Mouse (Mus musculus) heart, embryonic 16.5 days (tissue): Measurements from ENCODE around the gene Ank3. TPM values are rescaled to one million over a fixed set of nuclear protein-coding genes. Genes with fewer than 3 reads are reported as not detected.

ENCODE experiments used
- ATAC-seq: fragments of 200-750 bp; cut with Nextera tagmentation; replicated peaks from 2 replicates; pipeline ENCODE4 v1.8.0; 2017; ENCODE audit warnings: moderate number of reproducible peaks; ENCODE audit not compliant: insufficient read depth, low FRiP score; ENCODE audit errors: extremely low read depth
- H3K27ac ChIP-seq: fragments of 300-500 bp; sonication (generic); 2 replicates; pipeline ENCODE4 v1.5.1; 2014; ENCODE audit warnings: mild to moderate bottlenecking, low read length, control low read depth, moderate library complexity
- H3K27me3 ChIP-seq: fragments of 300-500 bp; sonication (generic); 2 replicates; pipeline ENCODE4 v1.6.1; 2014; ENCODE audit warnings: low read length, mixed read lengths; ENCODE audit not compliant: control insufficient read depth, insufficient read depth
- H3K36me3 ChIP-seq: fragments of 300-500 bp; sonication (generic); 2 replicates; pipeline ENCODE4 v1.6.1; 2014; ENCODE audit not compliant: control insufficient read depth, insufficient read depth
- H3K4me1 ChIP-seq: fragments of 300-500 bp; sonication (generic); 2 replicates; pipeline ENCODE4 v1.6.1; 2014; ENCODE audit warnings: low read length, mixed read lengths; ENCODE audit not compliant: control insufficient read depth, insufficient read depth
- H3K4me2 ChIP-seq: fragments of 300-500 bp; sonication (generic); 2 replicates; pipeline ENCODE4 v1.6.1; 2014; ENCODE audit warnings: low read depth, mild to moderate bottlenecking, control low read depth, low read length
- H3K4me3 ChIP-seq: fragments of 300-500 bp; sonication (generic); 2 replicates; pipeline ENCODE4 v1.5.1; 2014; ENCODE audit warnings: mild to moderate bottlenecking, control low read depth, low read length
- H3K9ac ChIP-seq: fragments of 300-500 bp; sonication (generic); 2 replicates; pipeline ENCODE4 v1.6.1; 2014; ENCODE audit warnings: low read length, control low read depth
- H3K9me3 ChIP-seq: fragments of 300-500 bp; sonication (generic); replicated peaks from 2 replicates; pipeline ENCODE4 v1.6.1; 2016; ENCODE audit warnings: low read length; ENCODE audit not compliant: control insufficient read depth
- WGBS: fragments of 180-500 bp; shearing (Covaris S2); extraction: QIAGEN DNeasy Blood & Tissue Kit; methylation state at CpG from one replicate; pipeline ENCODE4 v1.1.7; 2014; 5-methylcytosine and 5-hydroxymethylcytosine counted together
- polyA plus RNA-seq: library from polyadenylated mRNA; unstranded; fragments of >200 nt; fragmentation: Nextera tagmentation; extraction: Ambion mirVana; gene quantifications from 2 replicates; pipeline ENCODE4 v1.2.1, GENCODE M21; 2015

Ank3 gene
- polyA plus RNA-seq, 1 experiment from 2014 or later: 33.2 TPM

DNA sequence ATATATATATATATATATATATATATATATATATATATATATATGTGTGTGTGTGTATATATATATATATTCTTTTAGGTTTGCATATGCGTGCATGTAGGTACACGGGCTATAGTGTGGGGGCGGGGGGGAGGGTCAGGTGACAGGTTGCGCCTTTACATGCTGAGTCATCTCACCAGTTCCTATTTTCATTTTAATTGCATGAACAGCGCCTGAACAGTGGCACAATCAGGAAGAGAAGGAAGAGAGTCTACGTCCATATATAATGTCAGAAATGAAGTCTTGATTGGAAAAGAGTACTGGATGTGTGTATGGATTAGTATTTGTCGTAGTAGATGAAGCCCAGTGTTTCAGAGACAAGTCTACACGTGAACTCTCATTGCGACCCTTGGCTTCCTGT is 459.4 kb downstream of the Ank3 start:
- WGBS: 86% methylated on average over 9 of the region's 9 CpGs
- Histone ChIP-seq H3K9me3 (no peaks in the 10 kb centered on the region), H3K4me2 (no peak overlapping the region), H3K27me3 (no peaks in the 10 kb centered on the region), H3K4me1 (peaks cover 7% of the 10 kb centered on the region), H3K4me3 (no peak overlapping the region), H3K36me3 (peaks cover 3% of the 10 kb centered on the region; the same call in 1 of the 2 replicates), H3K9ac (no peak overlapping the region), H3K27ac (no peak overlapping the region)
- ATAC-seq: no peak

DNA sequence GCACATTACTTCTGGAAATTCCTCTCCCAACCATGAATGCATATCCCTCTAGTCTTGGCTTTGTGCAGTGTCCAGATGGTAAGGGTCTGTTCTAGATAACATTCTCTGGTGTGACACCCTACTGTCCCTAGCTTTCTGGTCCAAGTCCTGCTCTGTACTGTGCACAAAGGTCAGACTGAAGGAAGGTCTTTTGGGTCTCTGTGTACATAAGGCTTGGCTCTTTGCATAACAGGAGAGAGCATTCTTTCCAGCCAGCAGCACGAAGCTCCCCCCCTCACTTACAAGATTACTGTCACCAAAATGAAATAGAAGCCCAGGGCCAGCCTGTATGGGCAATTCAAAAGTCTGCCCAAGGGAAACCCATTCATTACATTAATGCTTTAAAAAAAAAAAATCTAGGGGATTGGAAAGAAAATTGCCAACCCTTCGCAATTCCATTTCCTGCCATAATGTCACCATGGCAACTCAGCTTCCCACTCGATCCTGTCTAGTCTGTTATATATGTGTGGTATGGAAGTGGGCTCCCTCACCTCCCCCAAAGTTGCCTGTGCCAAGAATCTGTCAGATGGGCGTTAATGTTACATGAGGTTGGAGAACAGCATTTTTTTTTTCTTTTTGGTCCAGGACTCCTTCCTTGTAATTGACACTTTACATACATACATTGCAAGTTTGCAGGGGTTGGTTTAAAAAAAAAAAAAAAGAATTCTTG is 460.5 kb downstream of the Ank3 start:
- peaks cover 3% of the 10 kb centered on the region; the same call in 1 of the 2 replicates for H3K36me3 ChIP-seq
- H3K27ac ChIP-seq: no peak overlapping the region
- H3K9ac ChIP-seq: no peak overlapping the region
- H3K4me2 ChIP-seq: no peak overlapping the region
- no peak overlapping the region for H3K4me3 ChIP-seq
- H3K4me1 ChIP-seq: peaks cover 10% of the 10 kb centered on the region
- WGBS: 25% methylated on average over 4 of the region's 4 CpGs
- ATAC-seq: no peak
- no peaks in the 10 kb centered on the region for H3K27me3 ChIP-seq
- H3K9me3 ChIP-seq: no peaks in the 10 kb centered on the region

DNA sequence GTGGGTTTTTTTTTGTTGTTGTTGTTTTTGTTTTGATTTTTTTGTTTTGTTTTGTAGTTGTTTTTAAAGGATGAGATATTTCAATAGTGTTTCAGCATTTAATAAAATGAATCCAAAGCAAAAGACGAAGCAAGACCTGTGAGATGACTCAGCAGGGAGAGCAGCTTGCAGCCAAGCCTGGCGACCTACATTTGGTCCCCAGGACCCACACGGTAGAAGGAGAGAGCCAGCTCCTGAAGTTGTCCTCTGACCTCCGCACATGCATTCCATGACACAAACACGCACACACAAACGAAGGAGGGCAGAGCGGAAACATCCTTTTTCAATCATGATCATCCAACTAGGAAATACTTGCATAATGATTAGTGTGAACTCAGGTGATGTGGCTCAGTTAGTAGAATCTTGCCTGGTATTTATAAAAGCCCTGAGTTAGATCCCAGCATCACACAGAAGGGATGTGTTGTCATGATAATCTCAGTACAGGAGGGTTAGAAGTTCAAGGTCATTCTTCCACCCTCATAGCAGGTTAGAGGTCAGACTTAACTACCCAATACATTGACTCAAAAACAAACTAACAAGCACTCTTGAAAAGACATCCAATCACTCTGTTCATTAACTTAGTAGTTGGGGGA is 461.4 kb downstream of the Ank3 start:
- Histone ChIP-seq H3K4me1 (peaks cover 10% of the 10 kb centered on the region), H3K36me3 (peaks cover 3% of the 10 kb centered on the region; the same call in 1 of the 2 replicates), H3K27ac (no peak overlapping the region), H3K9ac (no peak overlapping the region), H3K27me3 (no peaks in the 10 kb centered on the region), H3K9me3 (no peaks in the 10 kb centered on the region), H3K4me3 (no peak overlapping the region), H3K4me2 (no peak overlapping the region)
- 73% methylated on average over 7 of the region's 7 CpGs for WGBS
- ATAC-seq: no peak

DNA sequence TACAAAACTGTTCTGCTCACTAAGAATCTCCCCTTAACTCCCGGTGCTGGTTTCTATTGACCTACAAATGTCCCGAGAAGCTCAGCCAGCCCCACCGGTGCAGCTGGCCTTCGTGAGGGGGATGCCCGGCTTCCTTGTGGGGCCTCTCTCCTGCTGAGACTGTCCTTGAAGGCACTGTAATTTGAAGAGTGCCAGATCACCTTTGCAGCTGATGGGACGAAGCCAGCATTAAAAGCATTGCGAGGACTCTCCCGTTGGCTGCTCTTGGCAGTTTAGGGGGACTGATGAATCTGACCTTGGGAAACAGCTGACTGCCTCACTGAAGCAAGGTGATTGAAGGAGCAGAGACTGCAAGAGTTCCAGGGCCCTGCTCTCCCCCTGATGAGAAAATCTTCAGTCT is 464.3 kb downstream of the Ank3 start:
- H3K27ac ChIP-seq: peak overlapping the region; percentile 20
- H3K27me3 ChIP-seq: no peaks in the 10 kb centered on the region
- peaks cover 10% of the 10 kb centered on the region for H3K4me1 ChIP-seq
- ATAC-seq: no peak
- H3K9ac ChIP-seq: no peak overlapping the region
- H3K4me3 ChIP-seq: no peak overlapping the region
- 27% methylated on average over 8 of the region's 8 CpGs for WGBS
- no peak overlapping the region for H3K4me2 ChIP-seq
- no peaks in the 10 kb centered on the region for H3K36me3 ChIP-seq
- no peaks in the 10 kb centered on the region for H3K9me3 ChIP-seq

DNA sequence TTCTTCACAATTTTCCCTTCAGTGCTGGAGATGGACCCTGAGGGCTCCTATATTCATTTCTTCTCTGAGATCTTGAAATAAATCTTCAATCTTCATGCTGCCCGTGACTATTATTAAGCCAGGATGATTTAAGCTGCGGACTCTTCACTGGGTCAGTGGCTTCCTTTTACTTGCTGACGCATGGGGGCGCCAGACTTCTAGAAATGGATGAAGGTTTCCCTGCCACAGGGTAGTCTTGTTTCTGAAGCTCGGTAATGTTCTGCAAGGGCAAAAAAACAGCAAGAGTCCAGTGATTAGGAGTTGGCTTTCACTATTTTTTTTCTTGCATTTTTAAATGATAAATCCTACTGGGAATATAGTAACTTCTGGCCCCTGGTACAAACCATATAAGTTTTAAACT is 471.8 kb downstream of the Ank3 start:
- Histone ChIP-seq H3K27ac (no peak overlapping the region), H3K9me3 (no peaks in the 10 kb centered on the region), H3K4me2 (no peak overlapping the region), H3K36me3 (peaks cover 14% of the 10 kb centered on the region), H3K4me1 (peaks cover 13% of the 10 kb centered on the region), H3K27me3 (no peaks in the 10 kb centered on the region), H3K9ac (no peak overlapping the region), H3K4me3 (no peak overlapping the region)
- WGBS: 12% methylated on average over 5 of the region's 5 CpGs
- 0 out of 2 replicates have a peak, but pooled peaks have one; percentile 47 for ATAC-seq

DNA sequence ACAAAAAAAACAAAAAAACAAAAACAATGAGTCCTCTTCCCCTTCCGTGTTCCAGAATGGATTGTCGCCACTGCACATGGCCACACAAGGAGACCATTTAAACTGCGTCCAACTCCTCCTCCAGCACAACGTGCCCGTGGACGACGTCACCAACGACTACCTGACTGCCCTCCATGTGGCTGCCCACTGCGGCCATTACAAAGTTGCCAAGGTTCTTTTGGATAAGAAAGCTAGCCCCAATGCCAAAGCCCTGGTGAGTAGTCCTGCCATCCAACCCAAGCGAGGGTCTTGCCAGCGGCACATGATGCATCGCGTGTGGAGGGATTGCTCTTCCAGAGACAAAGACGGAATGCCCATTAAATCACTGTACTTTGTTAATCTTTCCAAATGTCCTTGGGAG is 472.4 kb downstream of the Ank3 start:
- no peak overlapping the region for H3K9ac ChIP-seq
- H3K4me1 ChIP-seq: peaks cover 13% of the 10 kb centered on the region
- H3K27me3 ChIP-seq: no peaks in the 10 kb centered on the region
- H3K9me3 ChIP-seq: no peaks in the 10 kb centered on the region
- H3K4me2 ChIP-seq: no peak overlapping the region
- H3K4me3 ChIP-seq: no peak overlapping the region
- H3K27ac ChIP-seq: no peak overlapping the region
- 83% methylated on average over 14 of the region's 14 CpGs for WGBS
- no peak for ATAC-seq
- peaks cover 14% of the 10 kb centered on the region for H3K36me3 ChIP-seq

DNA sequence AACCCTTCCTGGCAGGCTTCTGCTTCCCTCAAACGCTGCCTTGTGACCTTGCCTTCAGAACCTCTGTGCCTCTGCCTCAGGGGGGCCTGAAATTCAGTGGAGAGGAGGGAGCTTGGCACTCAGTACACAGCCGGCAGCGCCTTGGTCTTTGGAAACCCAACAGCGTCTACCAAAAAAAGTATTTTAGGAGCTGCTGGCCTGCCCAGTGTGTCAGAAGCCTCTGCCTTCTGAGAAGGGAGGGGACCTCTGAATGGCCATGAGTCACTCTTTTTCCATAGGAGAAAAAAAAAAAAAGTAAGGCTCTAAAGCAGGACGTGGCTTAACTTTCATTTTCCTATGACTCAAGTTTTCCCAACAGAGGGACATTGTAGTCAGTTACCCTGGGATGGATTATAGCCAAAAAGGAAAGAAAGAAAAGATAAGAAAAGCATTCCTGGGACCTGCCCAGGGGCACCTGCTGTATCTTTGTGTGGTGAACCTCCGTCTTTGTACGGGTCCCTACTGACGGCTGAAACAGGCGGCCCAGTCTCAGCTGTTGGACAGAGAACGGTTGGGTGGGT is 473.7 kb downstream of the Ank3 start:
- Histone ChIP-seq H3K9ac (peak overlapping the region; percentile 60), H3K4me2 (peak overlapping the region; percentile 41), H3K27ac (peak overlapping the region; percentile 87), H3K4me1 (peaks cover 13% of the 10 kb centered on the region), H3K36me3 (peaks cover 14% of the 10 kb centered on the region), H3K4me3 (peak overlapping the region; percentile 12; the same call in 1 of the 2 replicates), H3K9me3 (no peaks in the 10 kb centered on the region), H3K27me3 (no peaks in the 10 kb centered on the region)
- 22% methylated on average over 10 of the region's 10 CpGs for WGBS
- ATAC-seq: peak; percentile 59

DNA sequence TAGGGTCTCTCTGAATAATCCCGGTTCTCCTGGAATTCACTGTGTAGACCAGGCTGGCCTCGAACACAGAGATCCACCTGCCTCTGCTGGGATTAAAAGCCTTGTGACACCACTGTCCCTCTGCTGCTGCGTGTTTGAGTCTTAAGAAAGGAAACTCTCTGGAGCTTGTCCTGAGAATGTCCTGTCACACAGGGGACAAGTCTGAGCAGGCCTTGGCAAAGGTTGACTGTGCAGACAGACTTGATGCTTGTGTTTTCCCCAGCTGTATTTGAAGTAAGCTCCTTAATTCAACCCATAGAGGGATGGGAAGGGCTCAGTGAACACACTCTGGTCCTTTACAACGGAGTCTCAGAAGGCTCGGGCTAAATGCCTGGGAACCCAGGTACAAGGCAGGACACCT is 474.3 kb downstream of the Ank3 start:
- H3K4me1 ChIP-seq: peaks cover 13% of the 10 kb centered on the region
- H3K9ac ChIP-seq: no peak overlapping the region
- H3K4me3 ChIP-seq: no peak overlapping the region
- no peak for ATAC-seq
- no peak overlapping the region for H3K4me2 ChIP-seq
- WGBS: 77% methylated on average over 5 of the region's 5 CpGs
- no peaks in the 10 kb centered on the region for H3K9me3 ChIP-seq
- H3K27me3 ChIP-seq: no peaks in the 10 kb centered on the region
- H3K36me3 ChIP-seq: peaks cover 16% of the 10 kb centered on the region
- peak overlapping the region; percentile 87 for H3K27ac ChIP-seq

DNA sequence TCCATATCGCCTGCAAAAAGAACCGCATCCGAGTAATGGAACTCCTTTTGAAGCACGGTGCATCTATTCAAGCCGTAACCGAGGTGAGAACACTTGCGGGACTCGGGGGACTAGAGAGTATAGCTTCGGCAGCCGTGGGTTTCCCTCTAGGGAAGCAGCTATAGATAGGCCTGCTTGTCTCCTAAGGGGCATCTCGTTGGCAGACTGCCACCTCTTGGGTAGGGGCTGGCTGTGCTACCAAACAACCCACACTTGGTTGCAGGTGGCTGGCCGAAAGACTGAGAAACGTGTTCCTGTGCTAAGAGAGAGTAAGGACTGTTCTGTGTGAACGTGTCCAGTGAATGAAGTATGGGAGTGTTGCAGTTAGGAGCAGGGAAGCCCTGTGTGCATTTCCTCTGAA is 476.2 kb downstream of the Ank3 start:
- 60% methylated on average over 14 of the region's 14 CpGs for WGBS
- Histone ChIP-seq H3K4me1 (peaks cover 13% of the 10 kb centered on the region), H3K27me3 (no peaks in the 10 kb centered on the region), H3K9me3 (no peaks in the 10 kb centered on the region), H3K9ac (no peak overlapping the region), H3K36me3 (peaks cover 9% of the 10 kb centered on the region; the same call in 1 of the 2 replicates), H3K4me2 (no peak overlapping the region), H3K27ac (no peak overlapping the region), H3K4me3 (no peak overlapping the region)
- ATAC-seq: no peak
